Mouse (Mus musculus) ovary, adult 18-20 months (tissue): Measurements from ENCODE around the gene Ephb1.

Experiments
- DNase-seq: peaks from one replicate; pipeline ENCODE4 v3.0.0; 2022; ENCODE audit warnings: low spot score, mixed read lengths

Ephb1 gene

GRCm38 (mm10) chr9:101990032-101990431 is 364.5 kb downstream of the Ephb1 start:
- DNase-seq, result no peak

- DNase-seq, result no peak
Observed at GRCm38 (mm10) chr9:101986910-101987309, 367.6 kb downstream of the Ephb1 start.

- no peak for DNase-seq
Observed at GRCm38 (mm10) chr9:101982378-101982777, 372.1 kb downstream of the Ephb1 start.

GRCm38 (mm10) chr9:101981161-101981560 is 373.3 kb downstream of the Ephb1 start:
- no peak for DNase-seq

GRCm38 (mm10) chr9:101976884-101977465 is 377.5 kb downstream of the Ephb1 start:
- no peak for DNase-seq

GRCm38 (mm10) chr9:101972314-101972713 is 382.2 kb downstream of the Ephb1 start:
- no peak for DNase-seq

GRCm38 (mm10) chr9:101971806-101972205 is 382.7 kb downstream of the Ephb1 start:
- DNase-seq, result no peak

GRCm38 (mm10) chr9:101956228-101956627 is 398.3 kb downstream of the Ephb1 start:
- DNase-seq, result no peak

GRCm38 (mm10) chr9:101954529-101954928 is 400.0 kb downstream of the Ephb1 start:
- no peak for DNase-seq

GRCm38 (mm10) chr9:101950101-101950500 is 404.4 kb downstream of the Ephb1 start:
- no peak for DNase-seq

GRCm38 (mm10) chr9:101945814-101946213 is 408.7 kb downstream of the Ephb1 start:
- no peak for DNase-seq

GRCm38 (mm10) chr9:101945326-101945725 is 409.2 kb downstream of the Ephb1 start:
- DNase-seq, result no peak

- no peak for DNase-seq
Observed at GRCm38 (mm10) chr9:101942058-101942669, 412.3 kb downstream of the Ephb1 start.

- DNase-seq, result no peak
Observed at GRCm38 (mm10) chr9:101940182-101940581, 414.3 kb downstream of the Ephb1 start.

GRCm38 (mm10) chr9:101939006-101939405 is 415.5 kb downstream of the Ephb1 start:
- DNase-seq, result no peak

- DNase-seq, result no peak
Observed at GRCm38 (mm10) chr9:101938066-101938465, 416.4 kb downstream of the Ephb1 start.

GRCm38 (mm10) chr9:101934887-101935286 is 419.6 kb downstream of the Ephb1 start:
- no peak for DNase-seq

GRCm38 (mm10) chr9:101933946-101934573 is 420.4 kb downstream of the Ephb1 start:
- no peak for DNase-seq

- no peak for DNase-seq
Observed at GRCm38 (mm10) chr9:101924829-101925228, 429.7 kb downstream of the Ephb1 start.

GRCm38 (mm10) chr9:101922846-101923245 is 431.6 kb downstream of the Ephb1 start:
- DNase-seq, result no peak

- DNase-seq, result no peak
Observed at GRCm38 (mm10) chr9:101919324-101919723, 435.2 kb downstream of the Ephb1 start.

- DNase-seq, result no peak
Observed at GRCm38 (mm10) chr9:101918771-101919170, 435.7 kb downstream of the Ephb1 start.

GRCm38 (mm10) chr9:101915082-101915481 is 439.4 kb downstream of the Ephb1 start:
- no peak for DNase-seq
